Mouse (Mus musculus) kidney, adult 10 weeks (tissue): ENCODE measurements around the gene Hook2. TPM values are rescaled to one million over a fixed set of nuclear protein-coding genes. Genes with fewer than 3 reads are reported as not detected.

Experiments
- polyA plus RNA-seq: library from polyadenylated mRNA; stranded (reverse); fragments of 350-450 nt; fragmentation: Illumina TruSeq; extraction: RNeasy Lipid Tissue Mini Kit (QIAGEN cat#74804); gene quantifications from one replicate; pipeline ENCODE4 v1.2.3, GENCODE M21; 2014; ENCODE audit warnings: low read depth, low replicate concordance

The Hook2 gene
- polyA plus RNA-seq: 16.4 TPM

GRCm38 (mm10) chr8:84990349-84990748 lies at the start of gene Hook2:
Hook2 (plus strand) TSS chr8:84990603.

GRCm38 (mm10) chr8:84946528-84947240 lies 43.7 kb upstream of the Hook2 start, which contains the start of gene Rtbdn:
Rtbdn (plus strand) TSS chr8:84946991.

GRCm38 (mm10) chr8:84969241-84970134 lies 20.9 kb upstream of the Hook2 start, which contains the start of the genes Gm49661, Prdx2 and Rnaseh2a:
Gm49661 (minus strand) TSS chr8:84969433.
Prdx2 (plus strand) TSS chr8:84969587.
Rnaseh2a (minus strand) TSS chr8:84969767.

GRCm38 (mm10) chr8:84978248-84978940 lies 12.0 kb upstream of the Hook2 start, which contains the start of gene Junb:
Junb (minus strand) TSS chr8:84978718.

DNA sequence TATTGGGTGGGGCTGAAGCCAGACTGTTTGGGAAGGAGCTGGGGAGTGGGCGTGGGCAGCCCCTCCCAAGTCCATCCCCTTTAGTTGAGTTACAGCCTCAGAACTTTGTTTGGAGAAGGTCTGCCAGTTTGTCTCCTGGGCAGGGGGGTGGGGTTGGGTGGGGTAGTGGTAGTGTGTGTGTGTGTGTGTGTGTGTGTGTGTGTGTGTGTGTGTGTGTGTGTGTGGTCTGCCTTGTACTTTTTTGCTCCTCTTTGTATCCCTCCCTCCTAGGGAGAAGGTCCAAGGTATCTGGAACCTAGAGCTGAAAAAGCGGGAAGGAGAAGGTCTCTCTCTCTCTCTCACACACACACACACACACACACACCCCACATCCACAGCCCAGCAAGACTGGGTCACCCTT lies 24.0 kb downstream of the Hook2 start, which contains the start of gene Best2:
Gene Best2 (minus strand): TSS at position 101 of the 400 bp plus-strand sequence.

DNA sequence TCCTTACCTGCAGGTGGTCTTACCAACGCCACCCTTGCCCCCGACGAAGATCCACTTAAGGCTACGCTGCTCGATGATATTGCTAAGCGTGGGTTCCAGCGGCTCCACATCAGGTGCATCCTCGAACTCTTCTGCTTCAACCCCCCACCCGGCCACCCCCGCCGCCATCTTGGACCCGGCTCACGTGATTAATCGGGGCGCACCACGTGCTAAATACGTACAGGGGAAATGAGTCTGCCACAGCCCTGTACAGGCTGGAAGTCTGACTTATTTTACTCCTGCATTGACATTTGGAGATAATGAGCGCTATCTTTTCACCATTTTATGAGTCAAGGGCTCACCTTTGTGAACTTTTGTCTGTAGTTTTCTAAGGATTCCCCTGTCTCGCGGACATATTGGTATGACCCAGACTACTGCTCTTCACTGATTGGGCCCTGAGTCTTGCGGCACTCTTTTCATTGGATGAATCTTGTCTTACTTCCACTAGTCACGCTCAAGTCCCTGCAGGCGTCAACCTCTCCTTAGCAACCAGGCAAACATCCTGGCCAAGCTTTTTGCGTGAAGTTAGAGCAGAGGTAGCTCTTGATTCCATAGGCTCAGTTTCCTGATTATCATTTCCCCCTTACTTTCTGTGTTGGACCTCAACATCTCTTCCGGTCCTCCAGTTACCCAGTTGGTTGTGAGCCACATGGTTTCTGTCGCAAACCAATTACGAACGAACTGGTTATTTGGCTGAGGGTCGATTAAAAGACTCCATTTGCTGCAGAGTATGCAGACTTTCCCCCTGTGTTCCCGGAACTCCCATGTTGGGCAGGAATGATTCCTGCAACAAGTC lies 34.9 kb downstream of the Hook2 start, which contains the start of gene Asna1:
Gene Asna1 (minus strand): TSS at position 184 of the 835 bp plus-strand sequence.

DNA sequence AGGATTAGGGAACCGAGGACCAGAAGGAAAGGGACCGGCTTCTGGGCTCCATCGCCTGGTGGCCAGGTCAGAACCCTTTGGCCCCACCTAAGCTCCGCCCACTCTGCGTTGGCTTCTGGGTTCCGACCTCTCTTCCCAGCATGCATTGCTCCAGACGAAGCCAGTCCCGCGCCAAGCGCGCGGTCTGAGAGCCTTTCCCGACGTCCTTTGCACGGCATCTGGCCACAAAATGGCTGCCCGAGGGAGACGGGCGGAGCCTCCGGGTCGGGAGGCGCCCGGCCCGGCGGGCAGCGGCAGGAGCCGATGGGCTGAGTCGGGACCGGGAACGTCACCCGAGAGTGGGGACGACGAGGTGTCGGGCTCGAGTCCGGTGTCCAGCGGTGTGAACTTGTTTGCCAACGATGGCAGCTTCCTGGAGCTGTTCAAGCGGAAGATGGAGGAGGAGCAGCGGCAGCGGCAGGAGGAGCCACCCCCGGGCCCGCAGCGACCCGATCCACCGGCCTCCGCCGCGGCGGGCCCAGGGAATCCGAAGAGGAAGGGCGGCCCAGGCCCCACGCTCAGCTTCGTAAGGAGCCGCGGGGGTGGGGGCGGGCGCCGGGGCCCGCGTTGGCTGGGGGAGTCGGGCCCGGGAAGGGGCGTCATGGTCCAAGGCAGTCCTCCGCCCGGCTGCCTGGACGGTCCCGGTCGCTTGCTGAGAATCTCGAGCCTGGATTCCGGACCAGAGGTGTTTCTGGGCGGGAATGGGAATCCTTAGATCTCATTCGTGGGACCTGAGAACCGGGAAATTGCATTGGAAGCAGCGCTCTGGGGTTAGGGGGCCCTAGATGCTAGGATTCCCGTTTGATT lies 36.5 kb downstream of the Hook2 start, which contains the start of gene Trir:
Gene Trir (plus strand): TSS at position 154 of the 846 bp plus-strand sequence.

GRCm38 (mm10) chr8:85036718-85037365 lies 46.4 kb downstream of the Hook2 start, which contains the start of gene Tnpo2:
Tnpo2 (plus strand) TSS chr8:85036915.

Other genes starting within 250 kb of the Hook2 start
- gene Nfix, start 190.3 kb upstream of the Hook2 start, polyA plus RNA-seq: 5.1 TPM
- 3.3 TPM for gene Dand5, start 167.8 kb upstream of the Hook2 start, polyA plus RNA-seq
- not detected for gene Gadd45gip1, start 159.1 kb upstream of the Hook2 start, polyA plus RNA-seq
- gene Rad23a, start 149.9 kb upstream of the Hook2 start, polyA plus RNA-seq: 3.5 TPM
- gene Calr, start 143.7 kb upstream of the Hook2 start, polyA plus RNA-seq: 862 TPM
- gene Farsa, start 133.6 kb upstream of the Hook2 start, polyA plus RNA-seq: 1.3 TPM
- gene Syce2, start 118.5 kb upstream of the Hook2 start, polyA plus RNA-seq: 6.0 TPM
- 302 TPM for gene Gcdh, start 96.7 kb upstream of the Hook2 start, polyA plus RNA-seq
- not detected for gene Klf1, start 88.7 kb upstream of the Hook2 start, polyA plus RNA-seq
- 7.1 TPM for gene Dnase2a, start 82.0 kb upstream of the Hook2 start, polyA plus RNA-seq
- gene Mast1, start 53.2 kb upstream of the Hook2 start, polyA plus RNA-seq: not detected
- not detected for gene Rtbdn, start 43.6 kb upstream of the Hook2 start, polyA plus RNA-seq
- not detected for gene Gm49661, start 21.2 kb upstream of the Hook2 start, polyA plus RNA-seq
- gene Prdx2, start 21.0 kb upstream of the Hook2 start, polyA plus RNA-seq: 35.9 TPM
- 1.1 TPM for gene Rnaseh2a, start 20.8 kb upstream of the Hook2 start, polyA plus RNA-seq
- gene Junb, start 11.9 kb upstream of the Hook2 start, polyA plus RNA-seq: not detected
- gene Best2, start 23.9 kb downstream of the Hook2 start, polyA plus RNA-seq: not detected
- 16.8 TPM for gene Asna1, start 34.7 kb downstream of the Hook2 start, polyA plus RNA-seq
- gene Trir, start 36.2 kb downstream of the Hook2 start, polyA plus RNA-seq: 15.0 TPM
- gene Tnpo2, start 46.3 kb downstream of the Hook2 start, polyA plus RNA-seq: 4.2 TPM
- gene Fbxw9, start 69.5 kb downstream of the Hook2 start, polyA plus RNA-seq: 0.89 TPM
- not detected for gene Gm5741, start 77.4 kb downstream of the Hook2 start, polyA plus RNA-seq
- gene Dhps, start 81.2 kb downstream of the Hook2 start, polyA plus RNA-seq: 9.5 TPM
- 6.1 TPM for gene Wdr83os, start 90.1 kb downstream of the Hook2 start, polyA plus RNA-seq
- gene Wdr83, start 90.7 kb downstream of the Hook2 start, polyA plus RNA-seq: 2.3 TPM
- 7.5 TPM for gene Man2b1, start 92.7 kb downstream of the Hook2 start, polyA plus RNA-seq
- gene Zfp791, start 132.5 kb downstream of the Hook2 start, polyA plus RNA-seq: 5.5 TPM
- not detected for gene Cks1brt, start 161.3 kb downstream of the Hook2 start, polyA plus RNA-seq
- gene Olfr371, start 235.4 kb downstream of the Hook2 start, polyA plus RNA-seq: not detected